Mouse (Mus musculus) limb, embryonic 14.5 days (tissue): ENCODE measurements around the gene Terf2. TPM values are rescaled to one million over a fixed set of nuclear protein-coding genes. Genes with fewer than 3 reads are reported as not detected.
A peak's percentile ranks its signal among the peaks of the same experiment; 100 is the strongest.

ENCODE experiments used
- ATAC-seq: fragments of 200-750 bp; cut with Nextera tagmentation; 2 replicates; pipeline ENCODE4 v1.8.0; 2017; ENCODE audit warnings: low read depth, moderate number of reproducible peaks, moderate TSS enrichment; ENCODE audit not compliant: low FRiP score
- DNase-seq: peaks from one replicate; pipeline ENCODE4 v3.0.0-alpha.2; 2015; ENCODE audit warnings: low spot score
- H3K27ac ChIP-seq: fragments of 300-500 bp; sonication (generic); replicated peaks from 2 replicates; pipeline ENCODE4 v1.5.1; 2014; ENCODE audit warnings: low read depth, mild to moderate bottlenecking, low read length, moderate library complexity, mixed read lengths
- H3K27me3 ChIP-seq: fragments of 300-500 bp; sonication (generic); 2 replicates; pipeline ENCODE4 v1.6.1; 2014; ENCODE audit warnings: low read length, mixed read lengths; ENCODE audit not compliant: control insufficient read depth, insufficient read depth
- H3K36me3 ChIP-seq: fragments of 300-500 bp; sonication (generic); 2 replicates; pipeline ENCODE4 v1.6.1; 2014; ENCODE audit warnings: mild to moderate bottlenecking, low read length, moderate library complexity, mixed read lengths; ENCODE audit not compliant: control insufficient read depth, insufficient read depth
- H3K4me1 ChIP-seq: fragments of 300-500 bp; sonication (generic); 2 replicates; pipeline ENCODE4 v1.6.1; 2014; ENCODE audit warnings: antibody characterized with exemption, low read length, mixed read lengths; ENCODE audit not compliant: control insufficient read depth, insufficient read depth
- H3K4me2 ChIP-seq: fragments of 300-500 bp; sonication (generic); replicated peaks from 2 replicates; pipeline ENCODE4 v1.6.1; 2014; ENCODE audit warnings: low read depth, mild to moderate bottlenecking, low read length, moderate library complexity; ENCODE audit not compliant: severe bottlenecking
- H3K4me3 ChIP-seq: fragments of 300-500 bp; sonication (generic); replicated peaks from 2 replicates; pipeline ENCODE4 v1.5.1; 2014; ENCODE audit warnings: low read length
- H3K9ac ChIP-seq: fragments of 300-500 bp; sonication (generic); 2 replicates; pipeline ENCODE4 v1.6.1; 2014; ENCODE audit warnings: mild to moderate bottlenecking, low read depth, low read length, moderate library complexity; ENCODE audit not compliant: severe bottlenecking
- H3K9me3 ChIP-seq: fragments of 300-500 bp; sonication (generic); 2 replicates; pipeline ENCODE4 v1.6.1; 2016; ENCODE audit warnings: low read length; ENCODE audit not compliant: control insufficient read depth
- POLR2A ChIP-seq: fragments of 200-500 bp; IDR thresholded peaks from 2 replicates; pipeline ENCODE4 v1.8.0; 2012; ENCODE audit warnings: inconsistent platforms, mild to moderate bottlenecking, moderate library complexity, borderline replicate concordance; ENCODE audit not compliant: insufficient read depth, insufficient read length; ENCODE audit errors: extremely low read depth
- whole genome bisulfite sequencing: fragments of 180-500 bp; shearing (Covaris S2); extraction: QIAGEN DNeasy Blood & Tissue Kit; methylation state at CpG from one replicate; pipeline ENCODE4 v1.1.7; 2014; 5-methylcytosine and 5-hydroxymethylcytosine counted together
- polyA plus RNA-seq, 2 experiments: library from polyadenylated mRNA; depleted of rRNA in 1 of 2; stranded (reverse) in 1 of 2; unstranded in 1 of 2; fragments of >200 nt; fragmentation: Nextera tagmentation in 1 of 2; extraction: Ambion mirVana in 1 of 2; gene quantifications; 2 replicates each; pipeline versions ENCODE4 v1.2.1 to v1.2.3; 2012 to 2014

The Terf2 gene
- polyA plus RNA-seq, 2 experiments: 15.1 to 39.0 TPM

DNA sequence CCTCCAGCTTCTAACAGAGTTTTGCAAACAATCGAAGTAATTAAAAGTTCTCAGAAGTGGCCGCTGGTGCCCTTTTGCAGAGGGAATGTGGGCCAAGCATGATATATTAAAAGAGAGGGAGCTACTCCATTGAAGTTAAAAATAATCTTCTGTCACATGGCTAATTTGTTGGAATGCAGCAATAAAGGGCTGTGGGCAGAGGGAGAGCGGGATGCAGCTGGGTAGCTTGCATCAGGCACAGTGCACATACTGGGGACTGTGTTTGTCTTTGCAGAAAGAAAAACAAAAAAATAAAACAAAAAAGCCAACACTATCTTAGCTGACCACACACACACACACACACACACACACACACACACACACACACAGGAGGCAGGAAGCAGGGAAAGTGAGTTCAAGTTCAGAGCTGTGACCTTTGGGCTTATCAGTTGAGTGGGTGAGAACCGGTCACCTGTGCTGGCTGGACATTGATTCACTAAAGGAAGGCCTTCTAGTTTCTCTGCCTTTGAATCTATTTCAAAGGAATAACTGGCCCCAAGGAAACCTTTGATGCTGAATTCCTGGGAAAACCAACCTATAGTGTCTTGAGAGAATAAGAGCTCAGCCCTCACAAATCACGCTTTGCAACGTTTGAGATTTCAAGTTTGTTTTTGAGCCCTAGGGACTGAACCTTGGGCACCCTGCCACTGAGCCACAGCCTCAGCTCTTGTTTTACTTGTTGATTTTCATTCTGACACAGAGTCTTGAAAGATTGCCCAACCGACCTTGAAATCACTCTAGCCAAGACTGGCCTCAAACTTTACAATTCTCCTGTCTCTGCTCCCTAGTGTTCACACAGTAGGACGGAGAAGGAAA lies 33.1 kb upstream of the Terf2 start:
- Histone ChIP-seq H3K4me2 (no peak overlapping the region), H3K4me3 (no peak overlapping the region), H3K4me1 (peaks cover 15% of the 10 kb centered on the region), H3K9me3 (no peaks in the 10 kb centered on the region), H3K9ac (no peak overlapping the region), H3K36me3 (no peaks in the 10 kb centered on the region), H3K27me3 (no peaks in the 10 kb centered on the region), H3K27ac (0 out of 2 replicates have a peak overlapping the region, but pooled peaks have one; percentile 21)
- DNase-seq (peak; percentile 48), ATAC-seq (0 out of 2 replicates have a peak, but pooled peaks have one; percentile 23)
- TF ChIP-seq POLR2A: no peak
- 48% methylated on average over 8 of the region's 8 CpGs for WGBS

DNA sequence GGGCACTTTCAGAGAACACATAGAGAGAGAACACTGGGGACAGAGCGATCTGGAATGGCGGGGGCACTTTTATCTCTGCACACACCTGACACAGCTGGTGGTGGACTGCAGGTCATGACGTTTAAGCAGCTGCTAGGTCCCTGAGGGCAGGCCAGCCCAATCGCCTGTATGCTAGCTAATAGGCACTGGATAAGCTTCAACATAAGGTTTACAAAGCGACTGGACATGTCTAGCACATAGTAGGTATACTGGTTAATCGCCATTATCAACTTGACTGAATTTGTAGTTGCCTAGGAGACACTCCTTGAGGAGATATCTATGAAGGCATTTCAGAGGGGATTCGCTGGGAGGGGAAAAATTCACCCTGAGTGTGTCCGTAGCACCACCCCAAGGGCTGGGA lies 28.0 kb upstream of the Terf2 start:
- DNase-seq (no peak), ATAC-seq (no peak)
- WGBS: 71% methylated on average over 8 of the region's 8 CpGs
- H3K4me2 ChIP-seq: no peak overlapping the region
- H3K9me3 ChIP-seq: no peaks in the 10 kb centered on the region
- no peaks in the 10 kb centered on the region for H3K27me3 ChIP-seq
- H3K4me1 ChIP-seq: peaks cover 5% of the 10 kb centered on the region; the same call in 1 of the 2 replicates
- no peak for TF ChIP-seq POLR2A
- no peak overlapping the region for H3K27ac ChIP-seq
- H3K4me3 ChIP-seq: no peak overlapping the region
- H3K9ac ChIP-seq: no peak overlapping the region
- H3K36me3 ChIP-seq: no peaks in the 10 kb centered on the region

DNA sequence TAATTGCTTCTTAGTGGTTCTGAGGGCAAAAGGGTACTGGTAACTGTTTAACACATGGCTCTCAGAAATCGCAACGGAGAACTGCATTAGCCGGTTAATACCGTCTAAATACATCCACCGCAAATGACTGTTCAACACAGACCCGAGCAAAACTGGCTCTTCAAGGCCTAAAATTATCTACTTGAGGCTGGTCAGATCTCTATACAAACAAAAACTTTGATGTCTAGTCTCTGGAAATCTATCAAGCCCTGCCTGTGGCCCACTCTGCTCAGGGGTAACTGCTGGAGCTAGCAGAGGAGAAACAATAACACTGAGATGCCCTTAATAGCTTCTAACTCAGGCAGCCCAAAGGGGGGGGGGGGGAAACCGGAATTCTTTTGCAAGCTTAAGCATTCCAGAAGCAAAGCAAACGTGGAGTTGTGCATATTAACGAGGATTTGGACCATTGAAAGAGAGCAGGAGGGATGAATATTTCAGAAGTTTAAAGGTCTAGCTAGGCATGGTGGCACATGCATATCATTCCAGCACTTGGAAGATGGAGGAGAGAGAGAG lies 26.8 kb upstream of the Terf2 start:
- no peak overlapping the region for H3K27ac ChIP-seq
- no peaks in the 10 kb centered on the region for H3K9me3 ChIP-seq

DNA sequence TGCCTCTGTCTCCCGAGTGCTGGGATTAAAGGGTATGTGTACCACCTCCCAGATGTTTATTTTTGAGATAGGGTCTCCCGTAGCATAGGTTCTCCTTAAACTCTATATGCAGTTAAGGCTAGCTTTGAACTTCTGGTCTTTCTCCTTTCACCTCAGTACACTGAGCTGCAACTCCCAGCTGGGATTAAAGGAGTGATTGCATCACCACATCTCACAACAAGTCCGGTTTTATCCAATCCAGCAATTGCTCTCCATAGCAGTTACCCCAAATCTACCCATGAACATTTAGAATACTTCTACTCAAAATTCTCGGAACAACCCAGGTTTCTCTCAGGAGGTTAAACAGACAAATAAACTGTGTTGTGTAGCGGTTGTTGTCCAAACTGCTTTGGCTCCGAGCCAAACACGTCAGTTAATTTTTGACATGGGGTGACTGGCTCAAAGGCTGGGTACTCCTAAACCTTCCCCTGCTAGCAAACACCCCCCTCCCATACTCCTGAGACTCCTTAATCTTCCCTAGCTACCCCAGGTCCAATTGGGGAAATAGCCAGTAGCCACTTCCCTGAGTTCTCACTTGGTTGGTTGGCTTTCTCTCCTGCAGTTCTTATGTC lies 25.4 kb upstream of the Terf2 start:
- H3K27me3 ChIP-seq: no peaks in the 10 kb centered on the region
- no peak overlapping the region for H3K4me2 ChIP-seq
- no peak for ATAC-seq
- H3K9me3 ChIP-seq: no peaks in the 10 kb centered on the region
- no peaks in the 10 kb centered on the region; the same call in 1 of the 2 replicates for H3K4me1 ChIP-seq
- H3K9ac ChIP-seq: no peak overlapping the region
- DNase-seq: no peak
- H3K27ac ChIP-seq: no peak overlapping the region
- no peaks in the 10 kb centered on the region for H3K36me3 ChIP-seq
- no peak for TF ChIP-seq POLR2A
- H3K4me3 ChIP-seq: no peak overlapping the region
- WGBS: 87% methylated on average over 7 of the region's 7 CpGs

More for the DNA sequence above, 26.8 kb upstream of the Terf2 start:
- no peaks in the 10 kb centered on the region; the same call in 1 of the 2 replicates for H3K4me1 ChIP-seq
- H3K4me3 ChIP-seq: no peak overlapping the region
- H3K27me3 ChIP-seq: no peaks in the 10 kb centered on the region
- H3K9ac ChIP-seq: no peak overlapping the region
- TF ChIP-seq POLR2A: no peak
- H3K4me2 ChIP-seq: no peak overlapping the region
- DNase-seq (no peak), ATAC-seq (no peak)
- no peaks in the 10 kb centered on the region for H3K36me3 ChIP-seq
- 16% methylated on average over 9 of the region's 9 CpGs for WGBS

DNA sequence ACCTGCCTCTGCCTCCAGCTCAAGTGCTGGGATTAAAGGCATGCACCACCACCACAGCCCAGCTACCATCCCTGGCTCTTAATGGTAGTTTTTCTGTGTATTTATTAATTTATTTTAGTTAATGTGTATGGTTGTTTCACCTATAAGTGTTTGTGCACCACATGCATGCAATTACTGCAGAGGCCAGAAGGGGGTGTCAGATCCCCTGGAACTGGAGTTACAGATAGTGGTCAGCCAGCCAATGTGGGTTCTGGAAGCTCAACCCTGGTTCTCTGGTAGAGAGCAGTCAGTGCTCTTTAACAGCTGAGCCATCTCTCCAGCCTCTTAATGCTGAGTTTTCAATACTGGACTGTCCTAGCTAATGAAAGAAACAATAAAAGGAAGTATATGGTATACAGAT lies 24.5 kb upstream of the Terf2 start:
- Histone ChIP-seq H3K36me3 (no peaks in the 10 kb centered on the region), H3K4me1 (no peaks in the 10 kb centered on the region; the same call in 1 of the 2 replicates), H3K27ac (no peak overlapping the region), H3K4me3 (no peak overlapping the region), H3K27me3 (no peaks in the 10 kb centered on the region), H3K9me3 (no peaks in the 10 kb centered on the region), H3K4me2 (no peak overlapping the region), H3K9ac (no peak overlapping the region)
- no peak for ATAC-seq
- no peak for TF ChIP-seq POLR2A
- DNase-seq: no peak
